9 mouse cellular contexts compared by ENCODE assay signal in genomic region chr12:18514616-18515015, GRCm38 (mm10). TPM values are rescaled to one million over a fixed set of nuclear protein-coding genes. Genes with fewer than 3 reads are reported as not detected.
A peak's percentile ranks its signal among the peaks of the same experiment; 100 is the strongest.
DNase-seq lines count a peak whose midpoint lies in the region; ATAC-seq and TF ChIP-seq lines count a peak whose summit lies in the region.
"Not testable (repeated sequence)": the region's sequence is repeated elsewhere in the genome, so short reads cannot be mapped to it uniquely, and the experiment has no call there.
"Had no signal": no experiment of that assay in that cellular context is flagged by ENCODE, and none has a peak within 500 bp of the region (broad histone marks: within the 10 kb centered on the region; RNA-seq: fewer than 3 reads in every experiment).

No protein-coding gene starts in this region.

- peaks cover 38% of the 10 kb centered on the region for H3K9me3 ChIP-seq in forebrain, embryonic 10.5 days
- peaks cover 20% of the 10 kb centered on the region for H3K9me3 ChIP-seq in heart, embryonic 12.5 days (replicated peaks)
- H3K9me3 ChIP-seq in hindbrain, embryonic 16.5 days (ENCODE audit: control insufficient read depth, low read length); liver, embryonic 14.5 days (ENCODE audit: control insufficient read depth, low read length); midbrain, embryonic 14.5 days (ENCODE audit: control insufficient read depth, low read length); stomach, embryonic 16.5 days (replicated peaks; ENCODE audit: control insufficient read depth, low read length): not testable (repeated sequence)

- H3K4me1 ChIP-seq in forebrain, embryonic 10.5 days; heart, embryonic 12.5 days (replicated peaks); hindbrain, embryonic 16.5 days (ENCODE audit: control insufficient read depth, insufficient read depth, low read depth, low read length); liver, embryonic 14.5 days (replicated peaks; ENCODE audit: control insufficient read depth in 2 of 2, insufficient read depth in 2 of 2, low read length in 1 of 2); midbrain, embryonic 14.5 days (ENCODE audit: control insufficient read depth, insufficient read depth, low read length); stomach, embryonic 16.5 days (ENCODE audit: control insufficient read depth, insufficient read depth, low read length): not testable (repeated sequence)

- WGBS in forebrain, embryonic 10.5 days: 2% methylated on average over 50 of the region's 52 CpGs
- 2% methylated on average over 51 of the region's 52 CpGs for WGBS in heart, embryonic 12.5 days
- 10% methylated on average over 38 of the region's 52 CpGs for WGBS in hindbrain, embryonic 16.5 days
- 6% methylated on average over 36 of the region's 52 CpGs for WGBS in liver, embryonic 14.5 days (ENCODE audit: insufficient replicate concordance)
- WGBS in midbrain, embryonic 14.5 days: 6% methylated on average over 52 of the region's 52 CpGs
- WGBS in stomach, embryonic 16.5 days: 3% methylated on average over 52 of the region's 52 CpGs

- DNase-seq in adrenal gland, postnatal 25 days: peak; percentile 1
- DNase-seq in forebrain, embryonic 10.5 days (ENCODE audit: extremely low spot score, low spot score): peak; percentile 14
- DNase-seq in left cerebral cortex, postnatal 4 days: peak; percentile 0
- not testable (repeated sequence) for DNase-seq in liver, embryonic 14.5 days (ENCODE audit: low read depth in 3 of 3, low spot score in 3 of 3); midbrain, embryonic 14.5 days

- not testable (repeated sequence) for H3K27me3 ChIP-seq in forebrain, embryonic 10.5 days (ENCODE audit: poor library complexity, severe bottlenecking); heart, embryonic 12.5 days (replicated peaks); hindbrain, embryonic 16.5 days (replicated peaks; ENCODE audit: control insufficient read depth, insufficient read depth, low read length); liver, embryonic 14.5 days (ENCODE audit: control insufficient read depth, insufficient read depth, low read length); midbrain, embryonic 14.5 days (ENCODE audit: control insufficient read depth, insufficient read depth, low read length); stomach, embryonic 16.5 days (ENCODE audit: control insufficient read depth, insufficient read depth, low read length)

- peak overlapping the region; percentile 54 for H3K4me3 ChIP-seq in forebrain, embryonic 10.5 days
- H3K4me3 ChIP-seq in heart, embryonic 12.5 days: peak overlapping the region; percentile 55
- peak overlapping the region; percentile 42 for H3K4me3 ChIP-seq in hindbrain, embryonic 16.5 days (ENCODE audit: low read length)
- peak overlapping the region; percentile 27 to 33; a peak in 3 of 4 replicates for H3K4me3 ChIP-seq in liver, embryonic 14.5 days (ENCODE audit: insufficient read depth in 1 of 2, low read depth in 2 of 2, low read length in 2 of 2)
- peak overlapping the region; percentile 25 for H3K4me3 ChIP-seq in midbrain, embryonic 14.5 days (replicated peaks; ENCODE audit: low read depth, low read length)
- H3K4me3 ChIP-seq in stomach, embryonic 16.5 days (replicated peaks; ENCODE audit: low read length): peak overlapping the region; percentile 45

- intact Hi-C loops in left cerebral cortex, postnatal 4 days (cut with DNase I): not testable (repeated sequence)

- peak overlapping the region; percentile 54; the same call in 1 of the 2 replicates for H3K9ac ChIP-seq in heart, embryonic 12.5 days
- peak overlapping the region; percentile 43 for H3K9ac ChIP-seq in hindbrain, embryonic 16.5 days (ENCODE audit: low read depth, low read length)
- not testable (repeated sequence) for H3K9ac ChIP-seq in liver, embryonic 14.5 days (replicated peaks); midbrain, embryonic 14.5 days (replicated peaks; ENCODE audit: low read length)
- peak overlapping the region; percentile 43; the same call in 1 of the 2 replicates for H3K9ac ChIP-seq in stomach, embryonic 16.5 days (ENCODE audit: low read length)

- TF ChIP-seq CTCF in liver, embryonic 14.5 days (IDR thresholded peaks at IDR 0.05; ENCODE audit: low read depth): not testable (repeated sequence)

- peak overlapping the region; percentile 64 for H3K4me2 ChIP-seq in heart, embryonic 12.5 days
- peak overlapping the region; percentile 33 for H3K4me2 ChIP-seq in hindbrain, embryonic 16.5 days (ENCODE audit: low read length)
- H3K4me2 ChIP-seq in liver, embryonic 14.5 days (ENCODE audit: low read depth): peak overlapping the region; percentile 43
- peak overlapping the region; percentile 22 for H3K4me2 ChIP-seq in midbrain, embryonic 14.5 days (ENCODE audit: low read length)
- peak overlapping the region; percentile 46 for H3K4me2 ChIP-seq in stomach, embryonic 16.5 days (ENCODE audit: low read depth, low read length)

- H3K36me3 ChIP-seq in forebrain, embryonic 10.5 days (replicated peaks); heart, embryonic 12.5 days; hindbrain, embryonic 16.5 days (ENCODE audit: control insufficient read depth, insufficient read depth, low read length); liver, embryonic 14.5 days (replicated peaks; ENCODE audit: control insufficient read depth, insufficient read depth, low read depth); midbrain, embryonic 14.5 days (ENCODE audit: control insufficient read depth, insufficient read depth, low read length); stomach, embryonic 16.5 days (ENCODE audit: control insufficient read depth, insufficient read depth, low read length): not testable (repeated sequence)

- H3K27ac ChIP-seq in forebrain, embryonic 10.5 days: peak overlapping the region; percentile 66; the same call in 1 of the 2 replicates
- H3K27ac ChIP-seq in heart, embryonic 12.5 days (ENCODE audit: poor library complexity, severe bottlenecking); hindbrain, embryonic 16.5 days (ENCODE audit: low read depth, low read length); liver, embryonic 14.5 days; midbrain, embryonic 14.5 days (replicated peaks; ENCODE audit: low read depth, low read length); stomach, embryonic 16.5 days (ENCODE audit: low read length): not testable (repeated sequence)

- TF ChIP-seq EP300 in liver, embryonic 14.5 days (IDR thresholded peaks at IDR 0.05; ENCODE audit: low read depth): not testable (repeated sequence)

- not testable (repeated sequence) for ATAC-seq in heart, embryonic 12.5 days (ENCODE audit: insufficient number of reproducible peaks, low FRiP score); hindbrain, embryonic 16.5 days; liver, embryonic 14.5 days (ENCODE audit: insufficient read depth); midbrain, embryonic 14.5 days (ENCODE audit: low FRiP score, low TSS enrichment); stomach, embryonic 16.5 days (ENCODE audit: insufficient read depth, low FRiP score)

RNA-seq across cellular contexts. Expression of gene 5730507C01Rik, which starts 0.3 kb away (rescaled TPM):
- total RNA-seq in adrenal gland, postnatal 25 days (2021): 1.2 and 1.9 TPM in 2 replicates
- polyA plus RNA-seq in forebrain, embryonic 10.5 days (2016; fragmentation: Nextera tagmentation; extraction: Ambion mirVana): 2.8 TPM in 2 replicates
- 1.0 and 1.8 TPM in 2 replicates for polyA plus RNA-seq in heart, embryonic 12.5 days (2016; fragmentation: Nextera tagmentation; extraction: Ambion mirVana)
- 2.7 and 2.9 TPM in 2 replicates for polyA plus RNA-seq in hindbrain, embryonic 16.5 days (2015; fragmentation: Nextera tagmentation; extraction: Ambion mirVana)
- total RNA-seq in left cerebral cortex, postnatal 4 days (2021): 1 to 10 TPM; 1.7 to 2.0 TPM
- 0.02 and 0.03 TPM in 2 replicates for polyA plus RNA-seq in liver, embryonic 14.5 days (2012; rRNA removed)
- 0.09 and 0.27 TPM in 2 replicates for polyA plus RNA-seq in liver, embryonic 14.5 days (2014; fragmentation: Nextera tagmentation; extraction: Ambion mirVana)
- polyA plus RNA-seq in midbrain, embryonic 14.5 days (2014; fragmentation: Nextera tagmentation; extraction: Ambion mirVana): 1.6 and 2.2 TPM in 2 replicates
- 1.1 and 1.4 TPM in 2 replicates for polyA plus RNA-seq in stomach, embryonic 16.5 days (2015; fragmentation: Nextera tagmentation; extraction: Ambion mirVana)
- total RNA-seq: gastrocnemius, postnatal 36 days had no signal
